Mouse (Mus musculus): ENCODE results near the gene Sppl2b.

Sppl2b gene

DNA sequence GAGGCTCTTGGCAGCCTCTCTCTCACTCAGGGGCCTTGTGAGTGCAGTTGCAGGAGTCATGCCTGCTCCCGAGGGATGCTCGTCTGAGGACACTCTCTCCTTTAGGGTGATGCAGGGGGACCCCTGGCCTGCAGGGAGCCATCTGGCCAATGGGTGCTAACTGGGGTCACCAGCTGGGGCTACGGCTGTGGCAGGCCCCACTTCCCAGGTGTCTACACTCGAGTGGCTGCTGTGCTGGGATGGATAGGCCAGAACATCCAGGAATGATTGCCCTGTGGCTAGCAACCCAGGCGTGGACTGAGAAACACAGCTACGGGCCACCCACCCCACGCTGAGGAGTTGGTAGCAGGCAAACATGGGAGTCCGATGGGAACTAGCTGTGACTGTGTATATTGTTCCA is 44.0 kb downstream of the Sppl2b start:
- no peak for DNase-seq (ENCODE audit: low spot score)

DNA sequence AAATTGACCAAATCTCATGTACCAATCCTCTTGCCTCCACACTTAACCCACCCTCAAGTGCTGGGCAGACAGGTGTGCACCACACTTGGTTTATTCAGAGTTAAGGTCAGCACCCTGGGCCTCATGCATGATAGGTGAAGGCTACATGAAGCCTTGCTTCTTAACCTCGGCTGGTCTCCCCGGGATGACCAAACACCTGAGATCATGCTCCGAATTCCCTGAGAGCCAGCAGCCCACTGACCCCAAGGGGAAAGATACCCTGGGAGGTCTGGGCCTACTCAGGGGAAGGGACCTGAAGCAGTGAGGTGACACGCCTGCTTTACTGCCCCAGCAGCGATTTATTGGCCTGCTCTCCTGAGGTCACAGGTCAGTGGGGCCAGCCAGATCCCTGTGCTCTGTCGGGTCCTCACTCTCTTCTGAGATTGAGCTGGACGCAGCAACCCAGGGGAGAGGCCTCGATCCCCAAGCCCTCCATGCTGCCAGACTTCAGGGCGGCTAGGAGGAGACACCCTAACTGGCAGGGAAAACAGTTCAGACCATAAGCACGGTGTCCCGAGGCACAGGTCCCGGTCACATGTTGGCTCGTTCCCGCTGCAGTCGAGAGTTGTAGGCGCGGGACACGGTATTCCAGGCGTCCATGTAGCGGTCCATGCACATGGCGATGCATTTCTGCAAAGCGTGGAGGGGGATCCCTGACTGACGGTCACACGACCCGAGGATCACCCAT is 44.7 kb downstream of the Sppl2b start:
- no peak for DNase-seq (ENCODE audit: low spot score)

- DNase-seq (ENCODE audit: low spot score), result peak; percentile 97
Observed at GRCm38 (mm10) chr10:80900318-80901247, 45.5 kb downstream of the Sppl2b start, which contains the start of gene Timm13. Gene Timm13, minus strand, starts transcription at chr10:80900969.

DNA sequence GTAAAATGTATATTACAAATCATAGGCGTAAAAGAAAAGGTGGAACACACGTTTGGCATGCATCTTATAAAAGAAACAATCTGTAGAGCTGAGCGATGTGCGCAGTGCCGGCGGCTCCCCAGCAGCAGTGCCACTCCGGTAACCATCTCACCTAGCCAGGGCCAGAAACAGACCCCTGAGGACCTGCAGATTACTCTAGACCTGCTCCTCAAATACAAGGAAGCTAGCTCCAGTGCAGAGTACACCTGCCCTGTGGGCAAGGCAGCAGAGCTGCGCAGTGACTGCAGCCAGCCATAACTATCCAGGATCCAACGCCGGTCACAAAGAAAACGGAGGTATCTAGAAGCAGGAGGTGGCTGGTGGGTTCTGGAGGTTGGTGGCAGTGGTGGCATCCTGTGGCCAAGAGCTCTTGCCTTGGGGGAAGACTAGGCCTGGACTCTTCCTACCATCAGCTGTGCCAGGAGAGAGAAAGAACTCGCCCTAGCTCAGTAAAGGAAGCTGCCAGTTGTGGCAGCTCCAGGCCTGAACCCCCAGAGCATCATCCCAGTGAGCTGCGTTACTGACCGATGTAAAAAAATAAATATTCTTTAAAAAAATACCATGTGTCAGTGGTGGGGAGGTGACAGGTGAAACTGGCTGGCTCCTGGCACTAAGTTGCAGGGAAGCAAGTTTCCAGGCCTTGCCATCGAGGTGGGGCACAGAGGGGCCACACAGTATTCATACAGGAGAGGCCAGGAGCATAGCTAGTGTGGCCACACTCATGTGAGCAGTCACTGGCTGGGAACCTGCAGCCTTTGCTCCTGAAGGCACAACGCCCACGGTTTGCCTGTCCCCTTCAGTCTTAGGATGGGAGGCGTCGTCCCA is 46.6 kb downstream of the Sppl2b start:
- no peak for DNase-seq (ENCODE audit: low spot score)

- DNase-seq (ENCODE audit: low spot score), result no peak
Observed at GRCm38 (mm10) chr10:80902273-80902940, 47.3 kb downstream of the Sppl2b start.

- no peak for DNase-seq (ENCODE audit: low spot score)
Observed at GRCm38 (mm10) chr10:80903282-80903681, 48.2 kb downstream of the Sppl2b start.

DNA sequence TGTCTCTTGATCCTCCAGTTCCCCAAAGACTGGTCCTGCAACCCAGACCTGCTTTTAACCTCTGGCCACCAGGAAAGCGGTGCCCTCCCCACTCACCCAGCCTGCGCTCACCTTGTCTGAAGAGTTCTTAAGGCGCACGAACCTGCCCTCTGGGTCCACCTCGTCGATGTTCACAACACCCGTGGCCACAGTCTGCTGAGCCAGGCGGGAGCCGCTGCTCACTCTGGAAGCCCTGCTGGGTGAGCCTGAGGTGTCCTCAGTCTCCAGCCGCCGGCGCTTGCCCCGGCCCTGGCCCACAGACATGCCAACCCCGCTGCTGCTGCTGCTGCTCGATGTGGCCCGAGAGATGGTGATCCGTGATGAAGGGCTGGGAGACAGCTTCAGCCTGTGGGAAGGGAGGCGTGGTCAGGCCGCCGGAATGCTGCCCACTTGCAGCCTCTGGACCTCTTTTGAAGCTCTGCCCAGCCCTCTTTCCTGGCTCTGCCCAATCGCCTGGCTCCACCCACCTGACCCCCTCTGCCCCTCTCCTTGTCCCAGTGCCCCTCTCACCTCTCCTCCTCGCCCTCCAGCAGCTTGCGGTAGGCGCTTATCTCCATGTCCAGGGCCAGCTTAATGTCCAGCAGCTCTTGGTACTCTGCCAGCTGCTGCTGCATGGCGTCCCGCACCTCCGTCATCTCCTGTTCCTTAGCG is 49.1 kb downstream of the Sppl2b start:
- DNase-seq (ENCODE audit: low spot score), result no peak

DNA sequence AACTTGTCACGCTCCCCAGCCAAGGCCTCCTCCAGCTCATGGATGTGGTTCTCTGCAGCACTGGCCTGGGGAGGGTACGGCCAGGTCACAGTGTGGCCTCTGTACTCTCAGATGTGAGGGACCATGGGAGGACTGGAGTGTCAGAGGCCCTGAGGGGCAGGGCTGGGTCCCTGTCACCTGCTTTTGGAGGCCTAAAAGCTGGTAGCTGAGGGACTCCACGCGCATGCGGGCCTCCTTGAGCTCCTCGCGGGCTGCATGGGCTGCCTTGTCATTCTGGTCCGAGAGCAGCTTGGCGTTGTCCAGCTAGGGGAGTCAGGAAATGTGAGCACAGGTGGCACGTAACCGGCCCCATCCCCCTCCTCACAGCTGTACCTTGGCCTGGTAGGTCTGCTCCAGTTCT is 49.6 kb downstream of the Sppl2b start:
- DNase-seq (ENCODE audit: low spot score), result no peak

GRCm38 (mm10) chr10:80909375-80910162 is 54.5 kb downstream of the Sppl2b start:
- no peak for DNase-seq (ENCODE audit: low spot score)

DNA sequence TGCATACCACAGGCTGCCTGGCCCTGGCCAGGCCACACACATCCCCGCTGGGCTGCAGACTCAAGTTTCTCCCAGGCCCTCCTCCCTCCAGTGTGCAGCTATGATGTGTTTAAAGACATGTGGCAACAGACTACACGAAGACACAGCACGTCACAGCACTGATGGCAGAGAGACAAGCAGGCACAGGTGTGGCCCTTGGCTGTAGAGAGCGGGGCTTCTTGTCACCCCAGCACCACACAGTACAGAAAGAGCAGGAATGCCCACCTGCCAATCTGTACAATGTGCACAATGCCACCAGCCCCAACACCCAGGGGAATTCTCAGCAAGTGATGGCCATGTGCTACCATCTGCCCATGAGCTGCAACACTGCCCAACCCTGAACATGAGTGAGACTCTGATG is 56.3 kb downstream of the Sppl2b start:
- DNase-seq (ENCODE audit: low spot score), result no peak

DNA sequence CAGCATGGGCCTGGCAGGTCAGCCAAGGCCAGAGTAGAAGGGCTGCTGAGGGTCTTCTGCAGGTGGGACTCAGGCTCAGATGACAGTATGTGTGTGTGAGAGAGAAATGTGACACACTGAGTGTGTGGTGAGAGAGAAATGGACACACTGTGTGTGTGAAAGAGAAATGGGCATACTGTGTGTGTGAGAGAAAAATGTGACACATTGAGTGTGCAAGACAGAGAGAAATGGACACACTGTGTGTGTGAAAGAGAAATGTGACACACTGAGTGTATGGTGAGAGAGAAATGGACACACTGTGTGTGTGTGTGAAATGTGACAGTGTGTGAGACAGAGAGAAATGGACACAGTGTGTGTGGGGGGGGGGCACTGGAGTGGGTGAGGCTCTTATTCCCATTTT is 56.8 kb downstream of the Sppl2b start:
- DNase-seq (ENCODE audit: low spot score), result no peak

DNA sequence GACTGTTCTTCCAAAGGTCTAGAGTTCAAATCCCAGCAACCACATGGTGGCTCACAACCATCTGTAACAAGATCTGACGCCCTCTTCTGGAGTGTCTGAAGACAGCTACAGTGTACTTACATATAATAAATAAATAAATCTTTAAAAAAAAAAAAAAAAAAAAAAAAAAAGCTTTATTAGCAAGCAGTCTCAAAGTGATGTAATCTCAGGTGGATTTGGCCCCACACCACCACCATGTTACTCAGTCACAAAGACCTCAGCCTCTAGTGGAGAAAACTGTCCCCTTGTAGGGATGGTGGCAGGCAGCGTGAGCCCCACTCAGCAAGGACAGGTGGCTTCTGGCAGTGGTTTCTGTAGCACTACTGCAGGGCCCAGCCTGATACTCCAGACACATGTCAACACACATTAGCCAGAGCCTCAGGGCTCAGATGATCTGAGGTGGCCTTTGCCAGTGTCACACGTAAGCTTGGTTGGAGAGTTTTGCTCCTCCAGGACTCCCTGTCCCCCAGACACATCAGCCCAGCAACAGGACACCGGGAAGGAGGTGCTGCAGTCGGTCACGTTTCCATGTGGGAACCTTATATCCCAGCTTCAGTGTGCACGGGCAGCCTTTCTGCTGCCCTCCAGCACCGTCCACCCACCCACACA is 58.4 kb downstream of the Sppl2b start:
- DNase-seq (ENCODE audit: low spot score), result no peak

- DNase-seq (ENCODE audit: low spot score), result peak; percentile 30
Observed at GRCm38 (mm10) chr10:80914253-80914656, 59.2 kb downstream of the Sppl2b start.

DNA sequence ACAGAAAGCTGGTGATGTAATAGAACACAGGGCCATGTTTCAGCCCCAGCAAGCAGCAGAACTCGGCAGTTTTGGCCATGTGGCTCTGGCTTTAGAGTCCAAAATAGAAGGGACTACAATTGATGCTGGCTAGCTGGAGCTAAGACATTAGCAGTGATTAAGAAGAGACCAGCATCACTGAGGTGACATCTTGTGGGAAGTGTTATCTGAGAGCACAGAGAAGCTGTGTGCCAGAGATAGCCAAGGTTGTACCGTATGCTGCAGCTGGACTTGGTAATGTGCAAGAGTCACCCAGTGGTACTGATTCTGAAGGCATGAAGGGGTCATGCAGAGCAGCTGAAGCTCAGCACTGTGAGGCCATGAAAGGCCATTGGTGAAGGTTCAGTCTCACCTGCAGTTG is 60.2 kb downstream of the Sppl2b start:
- DNase-seq (ENCODE audit: low spot score), result no peak

GRCm38 (mm10) chr10:80915736-80916135 is 60.7 kb downstream of the Sppl2b start:
- no peak for DNase-seq (ENCODE audit: low spot score)

DNA sequence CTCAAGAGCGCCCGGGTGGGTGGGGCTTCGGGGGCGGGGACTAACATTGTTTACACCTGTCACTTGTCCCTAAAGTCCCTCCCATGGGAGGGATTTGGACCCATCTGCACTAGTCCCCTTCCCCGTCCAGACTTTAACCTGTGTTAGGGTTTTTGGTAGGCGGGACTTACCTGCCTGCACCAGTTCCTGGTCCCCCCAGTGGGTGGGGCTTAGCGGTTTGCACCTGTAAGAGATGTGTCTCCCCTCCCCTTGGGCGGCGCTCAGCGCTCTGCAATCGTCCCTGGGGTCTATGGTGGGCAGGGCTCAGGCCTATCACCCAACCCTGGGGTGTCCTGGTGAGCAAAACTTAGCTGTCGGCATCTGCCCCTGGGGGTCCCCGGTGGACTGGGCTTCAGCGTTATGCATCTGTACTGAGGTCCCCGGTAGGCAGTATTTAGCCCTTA is 62.3 kb downstream of the Sppl2b start:
- no peak for DNase-seq (ENCODE audit: low spot score)

GRCm38 (mm10) chr10:80917779-80918434 is 62.8 kb downstream of the Sppl2b start, which contains the start of gene Lmnb2:
Gene Lmnb2, minus strand, starts transcription at chr10:80918245.
- peak; percentile 48 for DNase-seq (ENCODE audit: low spot score)

Measured in T-cell, adult 2 months (primary cell).